In genomic region chr2:164006932-164007331, GRCm38 (mm10) we compare ENCODE assay signal across 9 mouse cellular contexts. TPM values are rescaled to one million over a fixed set of nuclear protein-coding genes. Genes with fewer than 3 reads are reported as not detected.
DNase-seq lines count a peak whose midpoint lies in the region; TF ChIP-seq lines count a peak whose summit lies in the region.
"Had no signal": no experiment of that assay in that cellular context is flagged by ENCODE, and none has a peak within 500 bp of the region (broad histone marks: within the 10 kb centered on the region; RNA-seq: fewer than 3 reads in every experiment).

No protein-coding gene starts in this region.

- no peak for TF ChIP-seq POLR2A in lung, adult 2 months (IDR thresholded peaks at IDR 0.05; ENCODE audit: borderline replicate concordance, extremely low read depth, low read depth, low read length)

- no peak for TF ChIP-seq CTCF in E14TG2a.4 (conservative IDR thresholded peaks at IDR 0.05; ENCODE audit: low read length)
- no peak for TF ChIP-seq CTCF in lung, adult 2 months (IDR thresholded peaks at IDR 0.05; ENCODE audit: insufficient read depth, low read length)

- H3K27me3 ChIP-seq in E14TG2a.4 (ENCODE audit: insufficient read depth, low read length): no peaks in the 10 kb centered on the region
- H3K27me3 ChIP-seq: embryonic facial prominence, embryonic 12.5 days; neural tube, embryonic 12.5 days had no signal

- peaks cover 33% of the 10 kb centered on the region for H3K36me3 ChIP-seq in E14TG2a.4 (ENCODE audit: insufficient read depth, low read length)

- DNase-seq in A20 (ENCODE audit: low read depth, low spot score): peak; percentile 35
- peak; percentile 46 for DNase-seq in induced T-regulatory cell, adult 2 months (ENCODE audit: low read depth)
- DNase-seq in lung, adult 2 months: peak; percentile 25
- peak; percentile 50 for DNase-seq in thymus, postnatal 25 days
- DNase-seq in left cerebral cortex, adult 8-10 months (ENCODE audit: low spot score in 2 of 2): no peak
- no peak for DNase-seq in cerebellum, adult 11-12 months

- peak overlapping the region; percentile 63 for H3K4me3 ChIP-seq in E14TG2a.4 (replicated peaks; ENCODE audit: low read length)
- H3K4me3 ChIP-seq in lung, adult 2 months (replicated peaks; ENCODE audit: extremely low read depth, low read depth, low read length): no peak overlapping the region
- H3K4me3 ChIP-seq: embryonic facial prominence, embryonic 12.5 days; neural tube, embryonic 12.5 days had no signal

- no peaks in the 10 kb centered on the region for H3K9me3 ChIP-seq in E14TG2a.4 (ENCODE audit: low read length)
- H3K9me3 ChIP-seq: embryonic facial prominence, embryonic 12.5 days; neural tube, embryonic 12.5 days had no signal

- 33% methylated on average over 10 of the region's 10 CpGs for WGBS in lung, adult 2 months

- H3K4me1 ChIP-seq in E14TG2a.4 (replicated peaks; ENCODE audit: low read depth, low read length): peaks cover 86% of the 10 kb centered on the region
- peaks cover 38% of the 10 kb centered on the region for H3K4me1 ChIP-seq in lung, adult 2 months (ENCODE audit: control insufficient read depth, insufficient read depth, low read length)

RNA-seq across cellular contexts. Expression of gene Ywhab, which starts 12.2 kb away (rescaled TPM):
- polyA plus RNA-seq in lung, adult 2 months (2012; rRNA removed): 39.4 and 52.8 TPM in 2 replicates
- 100 to 1,000 TPM; 427 to 461 (median 444) TPM for total RNA-seq in left cerebral cortex, adult 8-10 months (2022)

RNA-seq across cellular contexts. Expression of gene Pabpc1l, which starts 18.3 kb away (rescaled TPM):
- 0.40 and 0.50 TPM in 2 replicates for polyA plus RNA-seq in lung, adult 2 months (2012; rRNA removed)
- 1 to 10 TPM in 1 of 4 experiments, under 1 TPM in 3; 0.75 to 1.9 (median 0.95) TPM for total RNA-seq in left cerebral cortex, adult 8-10 months (2022)

Comparison
In these comparisons a context has a peak if more than half of its experiments do, and no peak if none do; other contexts are left out.
1. DNase-seq: peak in A20 (single experiment), induced T-regulatory cell, adult 2 months (single experiment), lung, adult 2 months (single experiment) and thymus, postnatal 25 days (single experiment); none in left cerebral cortex, adult 8-10 months (0 of 2) and cerebellum, adult 11-12 months (single experiment).